Mouse (Mus musculus): Measurements from ENCODE around the gene Rptor. TPM values are rescaled to one million over a fixed set of nuclear protein-coding genes. Genes with fewer than 3 reads are reported as not detected.

Rptor gene
- polyA plus RNA-seq, 1 experiment from 2014 or later = 9.8 TPM

- no peak for ATAC-seq (replicated peaks; ENCODE audit: insufficient number of reproducible peaks, low FRiP score, low TSS enrichment)
- Histone ChIP-seq H3K4me2 (no peak overlapping the region), H3K27ac (ENCODE audit: low read depth, low read length) (no peak overlapping the region), H3K9ac (ENCODE audit: low read depth, low read length) (no peak overlapping the region), H3K4me1 (ENCODE audit: control insufficient read depth, insufficient read depth, low read length) (peaks cover 4% of the 10 kb centered on the region; the same call in 1 of the 2 replicates), H3K27me3 (ENCODE audit: control insufficient read depth, insufficient read depth, low read length) (peaks cover 20% of the 10 kb centered on the region), H3K36me3 (ENCODE audit: control insufficient read depth, insufficient read depth, low read length) (no peaks in the 10 kb centered on the region), H3K9me3 (replicated peaks; ENCODE audit: control insufficient read depth, low read length) (no peaks in the 10 kb centered on the region), H3K4me3 (ENCODE audit: low read depth, low read length) (no peak overlapping the region)
- WGBS (ENCODE audit: insufficient replicate concordance) = 66% methylated on average over 7 of the region's 7 CpGs
Measured at GRCm38 (mm10) chr11:119565021-119565420, 37.7 kb upstream of the Rptor start.

GRCm38 (mm10) chr11:119565684-119566083 lies 37.0 kb upstream of the Rptor start:
- peaks cover 4% of the 10 kb centered on the region; the same call in 1 of the 2 replicates for H3K4me1 ChIP-seq (ENCODE audit: control insufficient read depth, insufficient read depth, low read length)
- no peaks in the 10 kb centered on the region for H3K36me3 ChIP-seq (ENCODE audit: control insufficient read depth, insufficient read depth, low read length)
- H3K27ac ChIP-seq (ENCODE audit: low read depth, low read length) = no peak overlapping the region
- no peak for ATAC-seq (replicated peaks; ENCODE audit: insufficient number of reproducible peaks, low FRiP score, low TSS enrichment)
- 0 out of 2 replicates have a peak overlapping the region, but pooled peaks have one; percentile 10 for H3K4me2 ChIP-seq
- no peaks in the 10 kb centered on the region for H3K9me3 ChIP-seq (replicated peaks; ENCODE audit: control insufficient read depth, low read length)
- H3K27me3 ChIP-seq (ENCODE audit: control insufficient read depth, insufficient read depth, low read length) = peaks cover 20% of the 10 kb centered on the region
- WGBS (ENCODE audit: insufficient replicate concordance) = 30% methylated on average over 10 of the region's 10 CpGs
- H3K4me3 ChIP-seq (ENCODE audit: low read depth, low read length) = no peak overlapping the region
- H3K9ac ChIP-seq (ENCODE audit: low read depth, low read length) = no peak overlapping the region

- ATAC-seq (replicated peaks; ENCODE audit: insufficient number of reproducible peaks, low FRiP score, low TSS enrichment) = no peak
- H3K27me3 ChIP-seq (ENCODE audit: control insufficient read depth, insufficient read depth, low read length) = peaks cover 18% of the 10 kb centered on the region
- no peak overlapping the region for H3K4me3 ChIP-seq (ENCODE audit: low read depth, low read length)
- no peak overlapping the region for H3K27ac ChIP-seq (ENCODE audit: low read depth, low read length)
- peaks cover 4% of the 10 kb centered on the region; the same call in 1 of the 2 replicates for H3K4me1 ChIP-seq (ENCODE audit: control insufficient read depth, insufficient read depth, low read length)
- H3K4me2 ChIP-seq = no peak overlapping the region
- no peaks in the 10 kb centered on the region for H3K9me3 ChIP-seq (replicated peaks; ENCODE audit: control insufficient read depth, low read length)
- 54% methylated on average over 5 of the region's 5 CpGs for WGBS (ENCODE audit: insufficient replicate concordance)
- H3K9ac ChIP-seq (ENCODE audit: low read depth, low read length) = no peak overlapping the region
- no peaks in the 10 kb centered on the region for H3K36me3 ChIP-seq (ENCODE audit: control insufficient read depth, insufficient read depth, low read length)
Measured at GRCm38 (mm10) chr11:119566188-119566587, 36.5 kb upstream of the Rptor start.

GRCm38 (mm10) chr11:119572316-119573010 lies 30.2 kb upstream of the Rptor start:
- Histone ChIP-seq H3K4me2 (no peak overlapping the region), H3K4me1 (ENCODE audit: control insufficient read depth, insufficient read depth, low read length) (peaks cover 8% of the 10 kb centered on the region; the same call in 1 of the 2 replicates), H3K4me3 (ENCODE audit: low read depth, low read length) (no peak overlapping the region), H3K9me3 (replicated peaks; ENCODE audit: control insufficient read depth, low read length) (no peaks in the 10 kb centered on the region), H3K27me3 (ENCODE audit: control insufficient read depth, insufficient read depth, low read length) (no peaks in the 10 kb centered on the region), H3K27ac (ENCODE audit: low read depth, low read length) (no peak overlapping the region), H3K9ac (ENCODE audit: low read depth, low read length) (no peak overlapping the region), H3K36me3 (ENCODE audit: control insufficient read depth, insufficient read depth, low read length) (no peaks in the 10 kb centered on the region)
- 70% methylated on average over 15 of the region's 15 CpGs for WGBS (ENCODE audit: insufficient replicate concordance)
- no peak for ATAC-seq (replicated peaks; ENCODE audit: insufficient number of reproducible peaks, low FRiP score, low TSS enrichment)

DNA sequence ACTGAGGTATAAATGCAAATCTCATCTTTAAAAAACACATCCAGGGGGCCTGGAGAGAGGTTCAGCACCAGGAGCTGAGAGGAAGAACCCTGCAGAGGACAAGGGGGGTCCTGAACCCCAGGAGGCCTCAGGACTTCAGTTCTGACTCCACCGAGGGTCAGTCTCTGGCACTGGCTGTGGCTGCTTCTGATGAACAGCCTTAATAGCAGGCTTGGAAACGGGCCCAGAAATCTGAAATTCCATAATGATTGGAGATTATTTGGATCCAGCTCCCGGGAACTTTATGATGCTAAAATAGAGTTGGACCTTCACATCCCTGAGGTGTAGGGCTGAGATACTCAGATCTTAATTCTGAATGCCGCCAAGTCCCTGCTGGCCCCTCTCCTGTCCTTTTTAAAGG lies 25.9 kb upstream of the Rptor start:
- 9% methylated on average over 4 of the region's 4 CpGs for WGBS (ENCODE audit: insufficient replicate concordance)
- Histone ChIP-seq H3K4me2 (no peak overlapping the region; the same call in 1 of the 2 replicates), H3K27me3 (ENCODE audit: control insufficient read depth, insufficient read depth, low read length) (no peaks in the 10 kb centered on the region; the same call in 1 of the 2 replicates), H3K9ac (ENCODE audit: low read depth, low read length) (no peak overlapping the region; the same call in 1 of the 2 replicates), H3K36me3 (ENCODE audit: control insufficient read depth, insufficient read depth, low read length) (no peaks in the 10 kb centered on the region), H3K4me3 (ENCODE audit: low read depth, low read length) (no peak overlapping the region), H3K27ac (ENCODE audit: low read depth, low read length) (no peak overlapping the region), H3K4me1 (ENCODE audit: control insufficient read depth, insufficient read depth, low read length) (peaks cover 8% of the 10 kb centered on the region; the same call in 1 of the 2 replicates), H3K9me3 (replicated peaks; ENCODE audit: control insufficient read depth, low read length) (no peaks in the 10 kb centered on the region)
- no peak for ATAC-seq (replicated peaks; ENCODE audit: insufficient number of reproducible peaks, low FRiP score, low TSS enrichment)

DNA sequence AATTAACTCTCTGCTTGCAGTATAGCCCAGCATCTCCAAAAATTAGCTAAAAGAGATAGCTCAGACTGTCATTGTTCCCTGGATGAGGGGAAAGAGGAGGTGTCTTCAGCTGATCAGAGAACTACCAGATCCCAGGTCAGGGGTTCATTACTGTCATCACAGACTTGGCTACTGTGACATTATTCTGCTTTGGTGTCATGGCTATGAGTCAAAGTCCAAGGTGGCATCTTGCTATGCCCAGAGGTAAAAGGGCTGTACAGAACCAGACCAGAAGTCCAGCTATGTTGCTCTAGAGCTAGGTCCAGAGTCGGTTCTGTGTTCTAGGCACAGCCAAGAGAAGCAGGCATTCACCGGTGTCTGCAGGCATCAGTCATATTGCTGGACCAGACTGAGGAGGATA lies 25.0 kb upstream of the Rptor start:
- peaks cover 8% of the 10 kb centered on the region; the same call in 1 of the 2 replicates for H3K4me1 ChIP-seq (ENCODE audit: control insufficient read depth, insufficient read depth, low read length)
- H3K27ac ChIP-seq (ENCODE audit: low read depth, low read length) = no peak overlapping the region
- no peaks in the 10 kb centered on the region for H3K9me3 ChIP-seq (replicated peaks; ENCODE audit: control insufficient read depth, low read length)
- WGBS (ENCODE audit: insufficient replicate concordance) = 77% methylated on average over 2 of the region's 2 CpGs
- no peak overlapping the region for H3K9ac ChIP-seq (ENCODE audit: low read depth, low read length)
- H3K4me3 ChIP-seq (ENCODE audit: low read depth, low read length) = no peak overlapping the region
- no peak for ATAC-seq (replicated peaks; ENCODE audit: insufficient number of reproducible peaks, low FRiP score, low TSS enrichment)
- H3K36me3 ChIP-seq (ENCODE audit: control insufficient read depth, insufficient read depth, low read length) = no peaks in the 10 kb centered on the region
- no peaks in the 10 kb centered on the region; the same call in 1 of the 2 replicates for H3K27me3 ChIP-seq (ENCODE audit: control insufficient read depth, insufficient read depth, low read length)
- no peak overlapping the region for H3K4me2 ChIP-seq

DNA sequence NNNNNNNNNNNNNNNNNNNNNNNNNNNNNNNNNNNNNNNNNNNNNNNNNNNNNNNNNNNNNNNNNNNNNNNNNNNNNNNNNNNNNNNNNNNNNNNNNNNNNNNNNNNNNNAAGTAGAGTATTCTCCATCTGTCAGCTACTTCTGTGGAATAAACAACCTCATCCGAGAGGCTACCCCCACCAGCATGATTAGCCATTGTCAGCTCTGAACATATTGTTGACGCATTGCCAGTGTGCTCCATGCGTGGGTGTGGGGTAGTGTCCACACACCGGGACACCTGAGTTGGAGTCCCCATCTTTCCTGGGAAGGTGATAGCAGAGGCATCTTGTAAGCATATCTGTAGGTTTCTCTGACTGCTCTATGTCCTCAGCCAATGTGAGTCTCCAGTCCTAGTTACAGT lies 16.2 kb upstream of the Rptor start:
- WGBS (ENCODE audit: insufficient replicate concordance) = 76% methylated on average over 4 of the region's 4 CpGs
- H3K9me3 ChIP-seq (replicated peaks; ENCODE audit: control insufficient read depth, low read length) = no peaks in the 10 kb centered on the region
- no peak overlapping the region for H3K27ac ChIP-seq (ENCODE audit: low read depth, low read length)
- no peaks in the 10 kb centered on the region for H3K36me3 ChIP-seq (ENCODE audit: control insufficient read depth, insufficient read depth, low read length)
- H3K27me3 ChIP-seq (ENCODE audit: control insufficient read depth, insufficient read depth, low read length) = peaks cover 4% of the 10 kb centered on the region; the same call in 1 of the 2 replicates
- H3K4me2 ChIP-seq = no peak overlapping the region
- H3K4me3 ChIP-seq (ENCODE audit: low read depth, low read length) = no peak overlapping the region
- no peak overlapping the region for H3K9ac ChIP-seq (ENCODE audit: low read depth, low read length)
- no peaks in the 10 kb centered on the region for H3K4me1 ChIP-seq (ENCODE audit: control insufficient read depth, insufficient read depth, low read length)
- ATAC-seq (replicated peaks; ENCODE audit: insufficient number of reproducible peaks, low FRiP score, low TSS enrichment) = no peak

GRCm38 (mm10) chr11:119587112-119587511 lies 15.6 kb upstream of the Rptor start:
- peaks cover 4% of the 10 kb centered on the region; the same call in 1 of the 2 replicates for H3K27me3 ChIP-seq (ENCODE audit: control insufficient read depth, insufficient read depth, low read length)
- 35% methylated on average over 5 of the region's 5 CpGs for WGBS (ENCODE audit: insufficient replicate concordance)
- H3K4me3 ChIP-seq (ENCODE audit: low read depth, low read length) = no peak overlapping the region
- no peaks in the 10 kb centered on the region for H3K36me3 ChIP-seq (ENCODE audit: control insufficient read depth, insufficient read depth, low read length)
- no peak overlapping the region for H3K9ac ChIP-seq (ENCODE audit: low read depth, low read length)
- no peak overlapping the region for H3K4me2 ChIP-seq
- ATAC-seq (replicated peaks; ENCODE audit: insufficient number of reproducible peaks, low FRiP score, low TSS enrichment) = no peak
- no peaks in the 10 kb centered on the region for H3K9me3 ChIP-seq (replicated peaks; ENCODE audit: control insufficient read depth, low read length)
- no peak overlapping the region for H3K27ac ChIP-seq (ENCODE audit: low read depth, low read length)
- H3K4me1 ChIP-seq (ENCODE audit: control insufficient read depth, insufficient read depth, low read length) = no peaks in the 10 kb centered on the region

- WGBS (ENCODE audit: insufficient replicate concordance) = 75% methylated on average over 7 of the region's 7 CpGs
- ATAC-seq (replicated peaks; ENCODE audit: insufficient number of reproducible peaks, low FRiP score, low TSS enrichment) = no peak
Measured at GRCm38 (mm10) chr11:119589242-119589641, 13.5 kb upstream of the Rptor start.

More at GRCm38 (mm10) chr11:119589242-119589641, 13.5 kb upstream of the Rptor start:
- Histone ChIP-seq H3K27me3 (ENCODE audit: control insufficient read depth, insufficient read depth, low read length) (peaks cover 4% of the 10 kb centered on the region; the same call in 1 of the 2 replicates), H3K9me3 (replicated peaks; ENCODE audit: control insufficient read depth, low read length) (no peaks in the 10 kb centered on the region), H3K27ac (ENCODE audit: low read depth, low read length) (no peak overlapping the region), H3K4me3 (ENCODE audit: low read depth, low read length) (no peak overlapping the region), H3K4me1 (ENCODE audit: control insufficient read depth, insufficient read depth, low read length) (peaks cover 11% of the 10 kb centered on the region; the same call in 1 of the 2 replicates), H3K4me2 (no peak overlapping the region), H3K36me3 (ENCODE audit: control insufficient read depth, insufficient read depth, low read length) (no peaks in the 10 kb centered on the region), H3K9ac (ENCODE audit: low read depth, low read length) (no peak overlapping the region)
